Mouse (Mus musculus): ENCODE measurements around the gene Galns. TPM values are rescaled to one million over a fixed set of nuclear protein-coding genes. Genes with fewer than 3 reads are reported as not detected.
"Not testable (repeated sequence)": the region's sequence is repeated elsewhere in the genome, so short reads cannot be mapped to it uniquely, and the experiment has no call there.

Galns gene
- total RNA-seq, 2 experiments from 2014 or later = 3.6 to 4.0 TPM

GRCm38 (mm10) chr8:122635878-122636802 lies 24.9 kb upstream of the Galns start:
- peak in 1 of 2 experiments; percentile 13 for DNase-seq

- no peak for DNase-seq
These were observed 21.9 kb upstream of the Galns start for GRCm38 (mm10) chr8:122633205-122633604.

- DNase-seq = not testable (repeated sequence)
These were observed 20.9 kb upstream of the Galns start for GRCm38 (mm10) chr8:122632134-122632533.

- DNase-seq = no peak
These were observed 19.4 kb upstream of the Galns start for GRCm38 (mm10) chr8:122630696-122631095.

- DNase-seq = no peak
These were observed 18.1 kb upstream of the Galns start for GRCm38 (mm10) chr8:122629388-122629787.

- DNase-seq = peak in 1 of 2 experiments; percentile 17
These were observed 15.6 kb upstream of the Galns start for GRCm38 (mm10) chr8:122626896-122627295.

- peak in 1 of 2 experiments; percentile 16 for DNase-seq
These were observed 14.5 kb upstream of the Galns start for GRCm38 (mm10) chr8:122625811-122626210.

- DNase-seq = no peak
These were observed 13.4 kb upstream of the Galns start for GRCm38 (mm10) chr8:122624653-122625052.

- peak; percentile 61 to 81 for DNase-seq
These were observed 12.8 kb upstream of the Galns start for GRCm38 (mm10) chr8:122623844-122624642.

- no peak for DNase-seq
These were observed 11.5 kb upstream of the Galns start, which contains the start of gene Pabpn1l for GRCm38 (mm10) chr8:122622727-122623126. Gene Pabpn1l (minus strand): TSS chr8:122622739.

- DNase-seq = no peak
These were observed 9.2 kb upstream of the Galns start for GRCm38 (mm10) chr8:122620446-122620845.

GRCm38 (mm10) chr8:122618660-122619378 lies 7.6 kb upstream of the Galns start:
- no peak for DNase-seq

- DNase-seq = peak; percentile 81 to 95
These were observed 6.8 kb upstream of the Galns start for GRCm38 (mm10) chr8:122617947-122618546.

GRCm38 (mm10) chr8:122616181-122616905 lies 5.1 kb upstream of the Galns start:
- peak; percentile 44 to 50 for DNase-seq

GRCm38 (mm10) chr8:122610612-122611277 lies 518 bp downstream of the Galns start:
- no peak for DNase-seq

GRCm38 (mm10) chr8:122610209-122610608 lies 1.1 kb downstream of the Galns start:
- DNase-seq = no peak

GRCm38 (mm10) chr8:122606810-122607209 lies 4.5 kb downstream of the Galns start:
- no peak for DNase-seq

- no peak for DNase-seq
These were observed 5.9 kb downstream of the Galns start for GRCm38 (mm10) chr8:122605367-122605766.

GRCm38 (mm10) chr8:122604640-122605039 lies 6.6 kb downstream of the Galns start:
- no peak for DNase-seq

- DNase-seq = no peak
These were observed 10.6 kb downstream of the Galns start for GRCm38 (mm10) chr8:122600666-122601065.

All from heart, adult 18-20 months (tissue).